Mouse (Mus musculus): ENCODE results near the gene Rbm15.
A peak's percentile ranks its signal among the peaks of the same experiment; 100 is the strongest.

Rbm15 gene

DNA sequence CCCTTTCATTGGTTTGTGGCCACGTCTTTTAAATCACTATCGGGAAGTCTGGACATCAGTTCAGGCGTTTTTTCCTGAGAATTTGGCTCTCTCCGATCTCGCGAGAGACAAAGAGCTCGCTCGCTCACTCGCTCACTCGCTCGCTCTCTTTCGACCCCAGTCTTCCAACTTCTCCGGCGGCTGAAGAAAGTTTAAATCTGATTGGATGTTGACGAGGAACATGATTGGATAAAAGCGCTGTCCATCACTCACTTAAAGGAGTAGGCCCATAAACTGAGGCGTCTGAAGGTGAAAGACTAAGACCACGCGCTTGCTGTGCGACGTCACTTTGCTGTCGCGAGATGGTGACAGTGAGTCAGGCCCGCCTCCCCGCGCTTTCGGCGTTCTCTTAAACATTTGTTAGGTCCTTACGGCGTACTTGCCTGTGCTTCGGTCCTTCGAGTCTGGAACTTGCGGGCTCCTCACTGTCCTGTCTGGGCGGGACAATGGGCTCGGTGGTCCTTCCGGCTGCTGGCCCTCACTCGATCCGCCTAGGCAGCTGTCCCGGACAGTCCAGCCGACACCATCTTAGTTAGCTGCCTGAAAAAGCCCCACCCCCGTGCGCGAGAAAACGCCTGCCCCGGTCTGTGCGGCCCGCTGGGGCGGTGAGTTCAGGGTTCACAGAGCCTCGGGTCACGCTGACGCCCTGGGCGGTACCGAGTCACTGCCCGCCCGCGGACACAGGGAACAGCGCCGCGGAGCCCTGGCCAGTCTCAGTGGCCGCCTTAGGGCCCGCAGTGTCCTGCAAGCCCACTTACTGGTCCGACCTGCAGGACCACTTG, at the start of gene Rbm15:
TSS of gene Rbm15 (minus strand) at position 293 of the 821 bp plus-strand sequence.
- peak; percentile 87 for DNase-seq (ENCODE audit: low spot score)

DNA sequence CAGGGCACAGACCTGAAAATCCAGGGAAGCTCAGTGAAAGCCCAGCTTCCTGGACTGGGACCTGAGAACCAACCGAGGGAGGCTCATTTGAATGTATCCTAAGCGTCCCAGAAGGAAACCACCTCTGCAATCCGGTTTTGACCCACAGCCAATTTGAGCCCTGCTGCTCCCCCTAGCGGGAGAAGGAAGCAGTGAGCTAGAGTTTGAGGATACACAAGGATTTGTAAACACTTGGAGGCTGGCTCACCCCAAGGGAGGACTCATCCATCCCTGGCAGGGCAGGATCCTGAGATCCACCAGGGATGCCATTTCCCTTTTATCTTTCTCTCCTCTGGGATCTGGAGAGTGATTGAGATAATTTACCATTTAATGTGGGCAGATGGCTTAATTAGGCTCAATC, 45.9 kb upstream of the Rbm15 start:
- DNase-seq (ENCODE audit: low spot score), result peak; percentile 56

DNA sequence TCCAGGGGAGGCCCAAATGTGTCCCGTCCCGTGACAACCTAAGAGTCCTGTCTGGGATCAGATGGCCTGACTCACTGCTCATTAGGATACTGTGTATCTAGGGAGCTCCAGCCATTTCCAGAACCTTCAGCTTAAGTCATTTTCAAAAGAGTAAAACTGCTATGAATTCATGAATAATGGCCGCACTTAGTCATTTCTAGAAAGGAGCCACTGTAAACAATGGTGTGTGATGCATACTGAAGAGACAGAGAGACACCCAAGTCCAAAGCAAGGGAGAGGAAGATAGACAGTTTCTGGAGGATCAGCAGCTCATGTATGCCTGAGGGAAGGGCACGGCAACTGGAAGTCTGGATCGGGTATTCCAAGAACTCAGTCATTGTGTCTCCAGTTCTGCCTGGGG, 45.2 kb upstream of the Rbm15 start:
- no peak for DNase-seq (ENCODE audit: low spot score)

GRCm38 (mm10) chr3:107374948-107375664, 41.6 kb upstream of the Rbm15 start:
- no peak for DNase-seq (ENCODE audit: low spot score)

GRCm38 (mm10) chr3:107369156-107369555, 35.7 kb upstream of the Rbm15 start:
- no peak for DNase-seq (ENCODE audit: low spot score)

DNA sequence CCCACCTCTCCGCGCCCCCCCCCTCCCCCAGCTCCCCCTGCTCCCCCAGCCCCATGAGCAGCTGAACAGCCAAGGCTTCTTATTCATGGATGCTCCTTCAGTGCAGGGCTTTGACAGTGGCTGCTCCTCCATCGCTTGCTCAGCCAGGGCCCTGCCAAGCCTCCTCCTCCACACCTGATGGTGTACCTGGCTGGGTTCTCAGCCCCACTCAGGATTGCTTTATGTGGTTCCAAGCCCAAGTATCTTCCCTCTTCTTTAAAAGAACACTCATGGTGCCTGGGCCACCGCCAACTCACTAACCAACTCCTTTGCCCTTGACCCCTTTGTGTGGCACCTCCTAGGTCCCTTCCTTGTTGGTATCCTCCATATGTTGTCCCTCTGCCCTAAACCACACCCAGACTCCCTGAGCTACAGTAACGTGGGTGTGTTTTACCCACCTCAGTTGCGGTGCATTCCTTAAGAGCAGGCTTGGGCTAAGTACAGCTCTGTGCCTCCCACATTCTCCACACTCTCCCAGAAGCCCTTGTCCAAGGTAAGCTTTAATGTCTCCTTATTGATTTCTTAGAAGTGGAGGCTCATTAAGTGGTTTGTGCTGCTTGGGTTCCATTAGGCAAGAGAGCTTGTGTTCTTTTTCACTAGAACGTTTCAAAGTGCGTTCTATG, 34.6 kb upstream of the Rbm15 start:
- DNase-seq (ENCODE audit: low spot score), result no peak

DNA sequence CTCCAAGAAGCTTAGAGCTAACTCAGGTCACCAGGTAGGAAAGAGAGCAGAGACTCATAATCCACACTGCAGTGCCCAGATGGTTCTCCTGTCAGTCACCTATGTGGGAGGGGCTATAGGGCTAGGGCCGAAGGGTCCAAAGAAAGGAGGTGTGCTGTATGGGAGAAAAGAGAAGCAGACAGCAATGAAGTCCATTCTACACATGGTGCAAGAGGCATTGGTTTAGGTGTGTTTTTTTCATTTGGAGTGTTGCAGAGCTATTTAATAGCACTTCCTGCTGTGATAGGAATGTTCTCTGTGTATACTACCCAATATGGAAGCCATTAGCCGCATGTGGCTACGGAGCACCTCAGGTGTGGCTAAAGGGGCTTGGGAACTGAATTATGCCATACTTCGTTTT, 31.9 kb upstream of the Rbm15 start:
- no peak for DNase-seq (ENCODE audit: low spot score)

GRCm38 (mm10) chr3:107363391-107363790, 29.9 kb upstream of the Rbm15 start:
- no peak for DNase-seq (ENCODE audit: low spot score)

DNA sequence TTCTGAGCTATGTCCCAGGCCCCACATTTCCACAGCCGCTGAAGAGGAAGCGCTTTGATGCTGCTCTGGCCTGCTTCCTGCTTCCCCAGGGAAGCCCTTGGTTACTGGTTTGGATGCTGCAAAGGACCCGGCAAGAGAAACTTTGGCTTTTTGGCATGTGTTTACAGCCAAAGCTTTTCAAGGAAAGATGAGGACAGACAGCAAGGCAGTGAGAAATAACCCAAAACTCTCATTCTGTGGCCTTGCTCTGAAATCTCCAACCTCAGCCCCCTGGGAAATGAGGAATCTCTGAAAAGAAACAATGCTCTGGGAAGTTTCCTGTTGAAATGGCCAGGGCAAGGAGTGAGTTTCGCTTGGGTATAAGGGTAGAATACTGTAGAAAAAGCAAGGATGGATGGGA, 26.9 kb upstream of the Rbm15 start:
- no peak for DNase-seq (ENCODE audit: low spot score)

GRCm38 (mm10) chr3:107357700-107358234, 24.3 kb upstream of the Rbm15 start:
- no peak for DNase-seq (ENCODE audit: low spot score)

GRCm38 (mm10) chr3:107356964-107357441, 23.5 kb upstream of the Rbm15 start:
- DNase-seq (ENCODE audit: low spot score), result peak; percentile 70

GRCm38 (mm10) chr3:107355618-107356260, 22.3 kb upstream of the Rbm15 start:
- DNase-seq (ENCODE audit: low spot score), result no peak

- DNase-seq (ENCODE audit: low spot score), result no peak
Measured at GRCm38 (mm10) chr3:107351706-107352105, 18.2 kb upstream of the Rbm15 start.

DNA sequence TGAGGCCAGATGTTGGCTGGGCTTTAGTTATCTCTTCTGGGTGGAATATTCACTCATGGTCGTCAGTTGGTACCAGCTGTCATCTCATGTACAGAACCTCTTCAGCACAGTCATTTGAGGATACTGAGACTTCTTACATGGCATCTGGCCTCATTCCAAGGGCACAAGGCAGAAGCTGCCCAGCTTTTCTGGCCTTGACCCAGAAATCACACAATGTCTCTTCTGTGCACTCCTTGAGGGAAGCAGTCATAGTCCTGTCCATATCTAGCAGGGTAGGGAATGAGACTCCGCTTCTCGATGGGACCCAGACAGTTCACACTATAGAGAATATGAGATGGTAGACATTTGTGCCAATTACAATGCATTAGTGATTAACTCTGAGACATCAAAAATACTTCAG, 15.5 kb upstream of the Rbm15 start:
- DNase-seq (ENCODE audit: low spot score), result no peak

DNA sequence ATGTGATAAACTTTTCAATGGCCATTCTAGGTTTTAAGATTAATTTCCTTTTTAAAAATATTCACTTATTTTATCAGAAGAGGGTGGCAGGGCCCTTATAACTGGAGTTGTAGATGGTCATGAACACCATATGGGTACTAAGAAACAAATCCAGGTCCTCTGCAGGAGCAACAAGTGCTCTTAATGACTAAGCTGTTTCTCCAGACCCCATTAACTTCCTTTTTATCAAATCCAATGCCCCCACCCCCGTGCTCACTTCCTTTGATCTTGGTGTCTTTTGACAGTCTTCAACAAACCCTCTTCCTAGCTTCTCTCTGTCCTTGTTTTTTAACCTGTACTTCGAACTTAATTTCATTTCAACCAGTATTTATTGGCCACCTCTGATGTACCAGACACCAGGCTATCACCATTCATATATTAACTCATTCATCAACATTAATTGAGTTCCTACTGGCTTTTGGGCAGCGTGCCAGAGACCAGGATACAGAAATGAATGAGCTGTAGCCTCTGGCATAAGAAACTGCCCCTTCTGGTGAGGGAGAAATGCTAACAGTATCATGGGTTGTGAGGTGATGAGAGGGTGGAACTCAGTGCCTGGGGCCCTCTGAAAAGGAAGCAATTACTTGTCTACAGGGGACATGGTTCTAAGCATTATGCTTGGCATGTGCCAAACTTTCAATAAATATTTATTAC, 11.7 kb upstream of the Rbm15 start:
- DNase-seq (ENCODE audit: low spot score), result no peak

DNA sequence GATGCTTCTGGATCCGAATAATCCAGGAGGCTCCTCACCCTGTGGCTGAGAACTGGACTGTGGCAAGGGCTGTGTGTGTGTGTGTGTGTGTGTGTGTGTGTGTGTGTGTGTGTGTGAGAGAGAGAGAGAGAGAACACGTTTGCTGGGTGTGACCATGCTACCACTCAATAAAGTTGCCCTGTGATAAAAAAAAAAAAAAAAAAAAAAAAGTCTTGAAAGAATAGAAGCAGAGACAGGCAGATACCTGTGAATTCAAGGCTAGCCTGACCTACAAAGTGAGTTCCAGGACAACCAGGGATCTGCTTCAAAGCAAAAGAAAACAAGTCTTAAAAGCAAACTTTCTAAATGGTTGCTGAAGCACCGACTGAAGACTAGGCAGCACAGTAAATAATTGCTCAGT, 10.5 kb upstream of the Rbm15 start:
- DNase-seq (ENCODE audit: low spot score), result no peak

GRCm38 (mm10) chr3:107334202-107334934, 895 bp upstream of the Rbm15 start:
- DNase-seq (ENCODE audit: low spot score), result no peak

- DNase-seq (ENCODE audit: low spot score), result peak; percentile 83
Measured at GRCm38 (mm10) chr3:107332960-107333380, 503 bp downstream of the Rbm15 start.

DNA sequence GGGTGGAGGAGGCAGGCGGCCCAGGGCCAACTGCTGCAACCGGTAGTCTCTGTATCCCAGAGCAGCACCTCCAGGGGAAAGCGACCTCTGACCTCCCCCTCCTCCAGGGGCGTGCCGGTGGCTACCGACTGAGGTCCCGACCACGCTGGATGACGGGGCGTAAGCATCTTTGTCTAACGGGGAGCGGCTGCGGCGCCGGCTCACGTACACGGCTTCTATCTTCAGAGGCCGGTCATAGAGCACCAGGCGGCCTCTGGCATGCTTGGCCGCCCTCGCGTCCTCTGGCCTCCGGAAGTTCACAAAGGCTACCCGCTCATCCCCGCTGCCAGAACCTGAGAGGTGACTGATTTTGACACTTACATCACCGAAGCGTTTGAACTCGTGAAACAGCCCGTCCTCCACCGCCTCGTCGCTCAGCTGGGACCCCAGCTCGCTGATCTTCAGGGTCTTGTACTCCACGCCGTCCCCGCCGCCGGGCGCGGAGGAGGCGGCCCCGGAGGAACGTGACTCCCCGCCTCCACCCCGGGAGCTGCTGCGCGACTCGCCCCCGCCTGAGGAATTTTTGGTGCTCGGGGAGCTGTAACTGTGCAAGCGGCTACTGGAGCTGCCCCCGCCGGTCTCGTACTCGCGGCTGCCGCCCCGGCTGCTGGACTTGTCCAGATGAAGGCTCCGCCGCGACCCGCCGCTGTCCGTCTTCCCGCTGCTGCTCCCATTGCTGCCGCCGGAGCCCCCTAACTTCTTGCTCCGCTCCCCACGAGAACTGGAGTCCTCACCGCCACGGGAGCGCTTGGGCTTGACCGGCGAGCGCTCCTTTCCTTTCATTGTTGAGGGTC, 1.1 kb downstream of the Rbm15 start:
- DNase-seq (ENCODE audit: low spot score), result peak; percentile 20

- no peak for DNase-seq (ENCODE audit: low spot score)
Measured at GRCm38 (mm10) chr3:107331746-107332126, 1.7 kb downstream of the Rbm15 start.

All from urinary bladder, postnatal 25 days (tissue).